Mouse (Mus musculus): ENCODE measurements at regions not wholly inside any gene's neighbourhood (a gene's known extent, or its start where the extent isn't known, plus 50 kb on each side); places are given as distances from the start of the nearest gene placed in this dataset.

DNA sequence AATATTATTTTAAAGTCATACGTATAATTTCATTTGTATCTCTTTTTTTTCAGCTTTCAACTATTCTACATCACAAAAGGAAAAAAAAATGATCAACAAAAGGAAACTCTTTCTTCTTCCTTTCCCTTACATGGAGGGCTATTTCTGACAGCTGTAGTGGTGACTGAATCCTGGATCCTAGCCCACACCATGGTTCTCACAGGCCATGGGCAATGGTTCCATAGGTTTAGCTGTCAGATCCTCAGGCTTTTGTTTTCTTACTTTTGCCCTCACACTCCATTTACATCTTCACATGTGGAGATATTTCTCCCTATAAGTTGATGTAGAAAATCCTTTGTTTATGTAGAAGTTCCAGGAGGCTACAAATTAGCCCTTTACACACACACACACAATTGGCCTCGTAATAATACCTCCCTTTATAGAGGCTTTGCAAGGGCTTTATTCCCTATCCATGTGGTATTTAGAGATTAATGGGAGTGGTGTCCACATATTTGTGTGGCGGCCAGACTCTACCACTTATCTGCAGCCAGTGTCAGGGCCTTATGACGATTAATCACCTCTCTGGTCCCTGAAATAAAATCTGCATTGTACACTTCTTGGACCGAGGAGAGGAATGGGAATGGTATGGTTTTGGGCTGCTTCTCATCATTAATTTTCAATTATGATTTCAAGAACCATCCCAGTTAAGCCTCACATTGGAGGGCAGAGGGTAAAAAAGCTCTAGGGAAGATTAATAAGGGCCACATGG lies 1057.0 kb downstream of the Flrt2 start:
- no peak overlapping the region for H3K27ac ChIP-seq
- peak; percentile 94 for ATAC-seq (ENCODE audit: borderline replicate concordance, extremely low read depth, low FRiP score, low TSS enrichment)
- H3K36me3 ChIP-seq = no peaks in the 10 kb centered on the region
- H3K9ac ChIP-seq = no peak overlapping the region
- 40% methylated on average over 5 of the region's 5 CpGs for WGBS
- H3K4me3 ChIP-seq = no peak overlapping the region
- no peaks in the 10 kb centered on the region for H3K9me3 ChIP-seq
- H3K4me1 ChIP-seq = no peaks in the 10 kb centered on the region
- no peaks in the 10 kb centered on the region for H3K27me3 ChIP-seq
- H3K4me2 ChIP-seq = no peak overlapping the region

GRCm38 (mm10) chr12:96754714-96755113 lies 1062.7 kb downstream of the Flrt2 start:
- Histone ChIP-seq H3K27me3 (no peaks in the 10 kb centered on the region), H3K27ac (no peak overlapping the region), H3K4me1 (no peaks in the 10 kb centered on the region), H3K9ac (no peak overlapping the region), H3K4me2 (no peak overlapping the region), H3K36me3 (no peaks in the 10 kb centered on the region), H3K4me3 (no peak overlapping the region), H3K9me3 (no peaks in the 10 kb centered on the region)
- 68% methylated on average over 5 of the region's 5 CpGs for WGBS
- no peak for ATAC-seq (ENCODE audit: borderline replicate concordance, extremely low read depth, low FRiP score, low TSS enrichment)

GRCm38 (mm10) chr12:96763153-96763552 lies 1071.1 kb downstream of the Flrt2 start:
- WGBS = 39% methylated on average over 5 of the region's 5 CpGs
- peak overlapping the region; percentile 2; the same call in 1 of the 2 replicates for H3K27ac ChIP-seq
- H3K9me3 ChIP-seq = no peaks in the 10 kb centered on the region
- H3K4me3 ChIP-seq = no peak overlapping the region
- no peak for ATAC-seq (ENCODE audit: borderline replicate concordance, extremely low read depth, low FRiP score, low TSS enrichment)
- 0 out of 2 replicates have a peak, but pooled peaks cover 6% of the 10 kb centered on the region for H3K4me1 ChIP-seq
- no peaks in the 10 kb centered on the region for H3K27me3 ChIP-seq
- no peak overlapping the region for H3K4me2 ChIP-seq
- H3K9ac ChIP-seq = no peak overlapping the region
- no peaks in the 10 kb centered on the region for H3K36me3 ChIP-seq

GRCm38 (mm10) chr12:96763621-96764020 lies 1071.6 kb downstream of the Flrt2 start:
- Histone ChIP-seq H3K4me1 (0 out of 2 replicates have a peak, but pooled peaks cover 6% of the 10 kb centered on the region), H3K9ac (no peak overlapping the region), H3K4me2 (no peak overlapping the region), H3K9me3 (no peaks in the 10 kb centered on the region), H3K27ac (peak overlapping the region; percentile 2; the same call in 1 of the 2 replicates), H3K4me3 (no peak overlapping the region), H3K36me3 (no peaks in the 10 kb centered on the region), H3K27me3 (no peaks in the 10 kb centered on the region)
- ATAC-seq (ENCODE audit: borderline replicate concordance, extremely low read depth, low FRiP score, low TSS enrichment) = no peak
- 32% methylated on average over 2 of the region's 2 CpGs for WGBS

GRCm38 (mm10) chr12:96764186-96764585 lies 1072.2 kb downstream of the Flrt2 start:
- H3K27ac ChIP-seq = no peak overlapping the region
- no peaks in the 10 kb centered on the region for H3K36me3 ChIP-seq
- H3K9me3 ChIP-seq = no peaks in the 10 kb centered on the region
- no peak for ATAC-seq (ENCODE audit: borderline replicate concordance, extremely low read depth, low FRiP score, low TSS enrichment)
- H3K27me3 ChIP-seq = no peaks in the 10 kb centered on the region
- no peak overlapping the region for H3K9ac ChIP-seq
- H3K4me3 ChIP-seq = no peak overlapping the region
- H3K4me2 ChIP-seq = no peak overlapping the region
- H3K4me1 ChIP-seq = 0 out of 2 replicates have a peak, but pooled peaks cover 6% of the 10 kb centered on the region

DNA sequence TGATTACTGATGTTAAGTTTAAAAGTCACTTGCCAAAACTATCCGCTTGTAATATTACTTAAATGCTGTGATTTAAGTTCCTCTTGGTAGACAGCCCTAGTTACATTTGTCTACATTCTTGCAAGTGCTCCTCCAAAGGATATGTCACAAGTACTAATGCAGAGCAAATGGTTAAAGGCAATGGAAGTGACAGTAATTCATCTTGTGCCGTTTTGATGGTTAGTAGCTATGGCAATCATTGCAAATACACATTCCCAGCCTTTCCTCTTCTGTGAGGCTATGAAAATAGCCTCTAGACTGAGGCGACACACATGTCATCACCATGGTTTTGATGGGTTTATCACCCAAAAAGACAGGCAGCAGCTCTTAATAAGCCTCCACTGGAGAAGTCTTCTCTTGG lies 1079.2 kb downstream of the Flrt2 start:
- no peaks in the 10 kb centered on the region for H3K36me3 ChIP-seq
- H3K4me1 ChIP-seq = no peaks in the 10 kb centered on the region
- no peak for ATAC-seq (ENCODE audit: borderline replicate concordance, extremely low read depth, low FRiP score, low TSS enrichment)

GRCm38 (mm10) chr12:96821376-96821775 lies 1129.3 kb downstream of the Flrt2 start:
- H3K27me3 ChIP-seq = no peaks in the 10 kb centered on the region
- H3K4me2 ChIP-seq = no peak overlapping the region
- no peaks in the 10 kb centered on the region for H3K36me3 ChIP-seq
- no peaks in the 10 kb centered on the region for H3K9me3 ChIP-seq
- no peak overlapping the region for H3K27ac ChIP-seq
- WGBS = 53% methylated on average over 1 of the region's 1 CpGs
- H3K4me3 ChIP-seq = no peak overlapping the region
- ATAC-seq (ENCODE audit: borderline replicate concordance, extremely low read depth, low FRiP score, low TSS enrichment) = no peak
- H3K9ac ChIP-seq = no peak overlapping the region
- H3K4me1 ChIP-seq = no peaks in the 10 kb centered on the region

More for the DNA sequence above, 1079.2 kb downstream of the Flrt2 start:
- WGBS = 65% methylated on average over 3 of the region's 3 CpGs
- H3K27ac ChIP-seq = no peak overlapping the region
- no peaks in the 10 kb centered on the region for H3K9me3 ChIP-seq
- no peak overlapping the region for H3K4me3 ChIP-seq
- H3K27me3 ChIP-seq = no peaks in the 10 kb centered on the region
- no peak overlapping the region for H3K4me2 ChIP-seq
- H3K9ac ChIP-seq = no peak overlapping the region

GRCm38 (mm10) chr12:96828415-96828814 lies 1136.4 kb downstream of the Flrt2 start:
- no peaks in the 10 kb centered on the region for H3K9me3 ChIP-seq
- H3K36me3 ChIP-seq = no peaks in the 10 kb centered on the region
- H3K27me3 ChIP-seq = no peaks in the 10 kb centered on the region
- H3K4me3 ChIP-seq = no peak overlapping the region
- WGBS = 94% methylated on average over 1 of the region's 1 CpGs
- H3K4me2 ChIP-seq = no peak overlapping the region
- no peak overlapping the region for H3K9ac ChIP-seq
- no peak overlapping the region for H3K27ac ChIP-seq
- ATAC-seq (ENCODE audit: borderline replicate concordance, extremely low read depth, low FRiP score, low TSS enrichment) = no peak
- no peaks in the 10 kb centered on the region for H3K4me1 ChIP-seq
